ENCODE assay signal across 9 mouse cellular contexts in genomic region chr19:3985261-3985681, GRCm38 (mm10). TPM values are rescaled to one million over a fixed set of nuclear protein-coding genes. Genes with fewer than 3 reads are reported as not detected.
DNase-seq lines count a peak whose midpoint lies in the region; ATAC-seq and TF ChIP-seq lines count a peak whose summit lies in the region.
"Had no signal": no experiment of that assay in that cellular context is flagged by ENCODE, and none has a peak within 500 bp of the region (broad histone marks: within the 10 kb centered on the region; RNA-seq: fewer than 3 reads in every experiment).

No protein-coding gene starts in this region.

- DNase-seq in adrenal gland, adult 2 months = peak; percentile 79
- peak; percentile 66 for DNase-seq in embryo, embryonic 10 days (ENCODE audit: low spot score)
- DNase-seq in liver, embryonic 14.5 days (ENCODE audit: low read depth in 3 of 3, low spot score in 3 of 3) = no peak
- no peak for DNase-seq in layer of hippocampus, adult 18-20 months (ENCODE audit: low spot score in 2 of 2)
- no peak for DNase-seq in thymus, adult 18-20 months

- WGBS in intestine, embryonic 15.5 days = 31% methylated on average over 8 of the region's 8 CpGs
- 26% methylated on average over 8 of the region's 8 CpGs for WGBS in liver, embryonic 14.5 days (ENCODE audit: insufficient replicate concordance)
- 14% methylated on average over 8 of the region's 8 CpGs for WGBS in hindbrain, embryonic 13.5 days

- no peaks in the 10 kb centered on the region for H3K36me3 ChIP-seq in intestine, embryonic 15.5 days
- no peaks in the 10 kb centered on the region for H3K36me3 ChIP-seq in liver, embryonic 14.5 days (replicated peaks; ENCODE audit: control insufficient read depth, insufficient read depth, low read depth)
- H3K36me3 ChIP-seq in hindbrain, embryonic 13.5 days = no peaks in the 10 kb centered on the region
- H3K36me3 ChIP-seq: hindbrain, embryonic 15.5 days had no signal

- no peak for TF ChIP-seq CTCF in liver, embryonic 14.5 days (IDR thresholded peaks at IDR 0.05; ENCODE audit: low read depth)

- H3K4me1 ChIP-seq in intestine, embryonic 15.5 days (replicated peaks) = peaks cover 22% of the 10 kb centered on the region
- peaks cover 0 to 13% of the 10 kb centered on the region in 2 experiments; a peak in 2 of 4 replicates for H3K4me1 ChIP-seq in liver, embryonic 14.5 days (replicated peaks; ENCODE audit: control insufficient read depth in 2 of 2, insufficient read depth in 2 of 2, low read length in 1 of 2)
- peaks cover 27% of the 10 kb centered on the region for H3K4me1 ChIP-seq in hindbrain, embryonic 13.5 days (replicated peaks)

- H3K27me3 ChIP-seq in intestine, embryonic 15.5 days (replicated peaks) = no peaks in the 10 kb centered on the region
- H3K27me3 ChIP-seq in liver, embryonic 14.5 days (ENCODE audit: control insufficient read depth, insufficient read depth, low read length) = no peaks in the 10 kb centered on the region
- no peaks in the 10 kb centered on the region for H3K27me3 ChIP-seq in hindbrain, embryonic 13.5 days
- H3K27me3 ChIP-seq: hindbrain, embryonic 15.5 days had no signal

- H3K9me3 ChIP-seq in intestine, embryonic 15.5 days = no peaks in the 10 kb centered on the region
- H3K9me3 ChIP-seq in liver, embryonic 14.5 days (ENCODE audit: control insufficient read depth, low read length) = no peaks in the 10 kb centered on the region
- H3K9me3 ChIP-seq in hindbrain, embryonic 13.5 days = no peaks in the 10 kb centered on the region; the same call in 1 of the 2 replicates
- H3K9me3 ChIP-seq: hindbrain, embryonic 15.5 days had no signal

- ATAC-seq in intestine, embryonic 15.5 days = no peak
- ATAC-seq in liver, embryonic 14.5 days (ENCODE audit: insufficient read depth) = peak; percentile 30
- ATAC-seq in megakaryocyte-erythroid progenitor cell, adult 5-6 weeks (replicated peaks; ENCODE audit: low FRiP score, low TSS enrichment, poor library complexity, severe bottlenecking) = no peak
- ATAC-seq in hindbrain, embryonic 13.5 days (ENCODE audit: low FRiP score) = no peak

- H3K4me3 ChIP-seq in intestine, embryonic 15.5 days (replicated peaks) = no peak overlapping the region
- H3K4me3 ChIP-seq in liver, embryonic 14.5 days (ENCODE audit: insufficient read depth in 1 of 2, low read depth in 2 of 2, low read length in 2 of 2) = no peak overlapping the region
- no peak overlapping the region for H3K4me3 ChIP-seq in hindbrain, embryonic 13.5 days
- H3K4me3 ChIP-seq: hindbrain, embryonic 15.5 days had no signal

- H3K9ac ChIP-seq in intestine, embryonic 15.5 days = no peak overlapping the region
- H3K9ac ChIP-seq in liver, embryonic 14.5 days (replicated peaks) = no peak overlapping the region
- no peak overlapping the region for H3K9ac ChIP-seq in hindbrain, embryonic 13.5 days
- H3K9ac ChIP-seq: hindbrain, embryonic 15.5 days had no signal

- 0 out of 2 replicates have a peak overlapping the region, but pooled peaks have one; percentile 6 for H3K4me2 ChIP-seq in intestine, embryonic 15.5 days (replicated peaks)
- H3K4me2 ChIP-seq in liver, embryonic 14.5 days (ENCODE audit: low read depth) = no peak overlapping the region
- H3K4me2 ChIP-seq in hindbrain, embryonic 13.5 days = no peak overlapping the region
- H3K4me2 ChIP-seq: hindbrain, embryonic 15.5 days had no signal

- TF ChIP-seq EP300 in liver, embryonic 14.5 days (IDR thresholded peaks at IDR 0.05; ENCODE audit: low read depth) = no peak

- H3K27ac ChIP-seq in intestine, embryonic 15.5 days = peak overlapping the region; percentile 39
- H3K27ac ChIP-seq in liver, embryonic 14.5 days = no peak overlapping the region
- no peak overlapping the region for H3K27ac ChIP-seq in hindbrain, embryonic 13.5 days
- H3K27ac ChIP-seq: hindbrain, embryonic 15.5 days had no signal

RNA-seq across cellular contexts. Expression of gene Acy3, which starts 1.1 kb away (rescaled TPM):
- total RNA-seq in adrenal gland, adult 2 months (2021) = 10 to 100 TPM; 16.5 to 22.7 TPM
- 80.5 and 96.1 TPM in 2 replicates for polyA plus RNA-seq in adrenal gland, adult 2 months (2012; rRNA removed)
- 12.8 and 14.2 TPM in 2 replicates for polyA plus RNA-seq in intestine, embryonic 15.5 days (2015; fragmentation: Nextera tagmentation; extraction: Ambion mirVana)
- 10.8 and 11.1 TPM in 2 replicates for polyA plus RNA-seq in liver, embryonic 14.5 days (2012; rRNA removed)
- polyA plus RNA-seq in liver, embryonic 14.5 days (2014; fragmentation: Nextera tagmentation; extraction: Ambion mirVana) = 9.1 and 9.5 TPM in 2 replicates
- total RNA-seq in layer of hippocampus, adult 18-20 months (2021) = 1 to 10 TPM; 2.1 to 2.6 TPM
- total RNA-seq in megakaryocyte-erythroid progenitor cell, adult 5-6 weeks (2014; fragmentation: Nextera tagmentation) = 5.6 and 8.0 TPM in 2 replicates
- total RNA-seq in megakaryocyte-erythroid progenitor cell, adult 5-6 weeks (2017) = 2.3 and 2.5 TPM in 2 replicates
- polyA plus RNA-seq in hindbrain, embryonic 13.5 days (2015; fragmentation: Nextera tagmentation; extraction: Ambion mirVana) = 2.3 TPM in 2 replicates

RNA-seq across cellular contexts. Expression of gene Tbx10, which starts 7.3 kb away (rescaled TPM):
- total RNA-seq in adrenal gland, adult 2 months (2021) = not detected
- not detected in 2 replicates for polyA plus RNA-seq in adrenal gland, adult 2 months (2012; rRNA removed)
- polyA plus RNA-seq in intestine, embryonic 15.5 days (2015; fragmentation: Nextera tagmentation; extraction: Ambion mirVana) = 0.35 and 0.38 TPM in 2 replicates
- 0.37 and 0.50 TPM in 2 replicates for polyA plus RNA-seq in liver, embryonic 14.5 days (2012; rRNA removed)
- polyA plus RNA-seq in liver, embryonic 14.5 days (2014; fragmentation: Nextera tagmentation; extraction: Ambion mirVana) = 0.28 and 0.30 TPM in 2 replicates
- not detected for total RNA-seq in layer of hippocampus, adult 18-20 months (2021)
- not detected in 2 replicates for total RNA-seq in megakaryocyte-erythroid progenitor cell, adult 5-6 weeks (2014; fragmentation: Nextera tagmentation)
- total RNA-seq in megakaryocyte-erythroid progenitor cell, adult 5-6 weeks (2017) = not detected in 2 replicates
- 0.32 and 1.2 TPM in 2 replicates for polyA plus RNA-seq in hindbrain, embryonic 13.5 days (2015; fragmentation: Nextera tagmentation; extraction: Ambion mirVana)

RNA-seq across cellular contexts. Expression of gene Aldh3b2, which starts 13.1 kb away (rescaled TPM):
- total RNA-seq in adrenal gland, adult 2 months (2021) = 10 to 100 TPM; 12.2 to 15.2 TPM
- polyA plus RNA-seq in adrenal gland, adult 2 months (2012; rRNA removed) = 4.0 and 7.6 TPM in 2 replicates
- polyA plus RNA-seq in intestine, embryonic 15.5 days (2015; fragmentation: Nextera tagmentation; extraction: Ambion mirVana) = 0.78 and 0.84 TPM in 2 replicates
- 0.32 and 0.33 TPM in 2 replicates for polyA plus RNA-seq in liver, embryonic 14.5 days (2012; rRNA removed)
- 0.48 and 0.56 TPM in 2 replicates for polyA plus RNA-seq in liver, embryonic 14.5 days (2014; fragmentation: Nextera tagmentation; extraction: Ambion mirVana)
- under 1 TPM; 0.53 to 0.99 TPM for total RNA-seq in layer of hippocampus, adult 18-20 months (2021)
- total RNA-seq in megakaryocyte-erythroid progenitor cell, adult 5-6 weeks (2014; fragmentation: Nextera tagmentation) = 0.50 TPM in 1 of 2 replicates, not detected in the other
- total RNA-seq in megakaryocyte-erythroid progenitor cell, adult 5-6 weeks (2017) = 0.99 TPM in 1 of 2 replicates, not detected in the other
- polyA plus RNA-seq in hindbrain, embryonic 13.5 days (2015; fragmentation: Nextera tagmentation; extraction: Ambion mirVana) = 0.22 and 0.32 TPM in 2 replicates

RNA-seq across cellular contexts. Expression of gene Nudt8, which starts 15.1 kb away (rescaled TPM):
- total RNA-seq in adrenal gland, adult 2 months (2021) = 10 to 100 TPM; 25.1 to 27.0 TPM
- polyA plus RNA-seq in adrenal gland, adult 2 months (2012; rRNA removed) = 36.7 and 65.9 TPM in 2 replicates
- polyA plus RNA-seq in intestine, embryonic 15.5 days (2015; fragmentation: Nextera tagmentation; extraction: Ambion mirVana) = 33.8 and 35.9 TPM in 2 replicates
- polyA plus RNA-seq in liver, embryonic 14.5 days (2012; rRNA removed) = 2.1 and 2.9 TPM in 2 replicates
- polyA plus RNA-seq in liver, embryonic 14.5 days (2014; fragmentation: Nextera tagmentation; extraction: Ambion mirVana) = 14.2 and 15.2 TPM in 2 replicates
- 10 to 100 TPM in 1 of 2 experiments, 1 to 10 TPM in 1; 9.5 to 10.1 TPM for total RNA-seq in layer of hippocampus, adult 18-20 months (2021)
- 21.5 and 29.8 TPM in 2 replicates for total RNA-seq in megakaryocyte-erythroid progenitor cell, adult 5-6 weeks (2014; fragmentation: Nextera tagmentation)
- total RNA-seq in megakaryocyte-erythroid progenitor cell, adult 5-6 weeks (2017) = 19.5 and 21.1 TPM in 2 replicates
- polyA plus RNA-seq in hindbrain, embryonic 13.5 days (2015; fragmentation: Nextera tagmentation; extraction: Ambion mirVana) = 22.3 and 27.5 TPM in 2 replicates

RNA-seq across cellular contexts. Expression of gene Gm49405, which starts 15.2 kb away (rescaled TPM):
- under 1 TPM; 0.55 to 0.69 TPM for total RNA-seq in adrenal gland, adult 2 months (2021)
- polyA plus RNA-seq in adrenal gland, adult 2 months (2012; rRNA removed) = 1.3 and 2.0 TPM in 2 replicates
- 2.1 and 2.6 TPM in 2 replicates for polyA plus RNA-seq in intestine, embryonic 15.5 days (2015; fragmentation: Nextera tagmentation; extraction: Ambion mirVana)
- polyA plus RNA-seq in liver, embryonic 14.5 days (2012; rRNA removed) = 0.65 and 0.73 TPM in 2 replicates
- 0.25 and 0.33 TPM in 2 replicates for polyA plus RNA-seq in liver, embryonic 14.5 days (2014; fragmentation: Nextera tagmentation; extraction: Ambion mirVana)
- 1 to 10 TPM in 1 of 2 experiments, under 1 TPM in 1; 0.97 to 1.3 TPM for total RNA-seq in layer of hippocampus, adult 18-20 months (2021)
- 1.9 and 5.4 TPM in 2 replicates for total RNA-seq in megakaryocyte-erythroid progenitor cell, adult 5-6 weeks (2014; fragmentation: Nextera tagmentation)
- total RNA-seq in megakaryocyte-erythroid progenitor cell, adult 5-6 weeks (2017) = 1.5 and 2.0 TPM in 2 replicates
- 5.2 and 5.3 TPM in 2 replicates for polyA plus RNA-seq in hindbrain, embryonic 13.5 days (2015; fragmentation: Nextera tagmentation; extraction: Ambion mirVana)

Comparison
In these comparisons a context has a peak if more than half of its experiments do, and no peak if none do; other contexts are left out.
1. DNase-seq: peak in adrenal gland, adult 2 months (single experiment) and embryo, embryonic 10 days (single experiment); none in liver, embryonic 14.5 days (0 of 3), layer of hippocampus, adult 18-20 months (0 of 2) and thymus, adult 18-20 months (0 of 2).